Mouse (Mus musculus): ENCODE data around the gene L1cam. TPM values are rescaled to one million over a fixed set of nuclear protein-coding genes. Genes with fewer than 3 reads are reported as not detected.

L1cam gene
- polyA plus RNA-seq, 1 experiment, result 0.06 TPM

GRCm38 (mm10) chrX:73877014-73877413 lies 18.9 kb downstream of the L1cam start:
- no peak for TF ChIP-seq CTCF (IDR thresholded peaks at IDR 0.05; ENCODE audit: control insufficient read depth, insufficient read depth, insufficient replicate concordance, low read depth, low read length)
- H3K27me3 ChIP-seq (ENCODE audit: control insufficient read depth, insufficient read depth, low read length), result no peaks in the 10 kb centered on the region

GRCm38 (mm10) chrX:73875881-73876280 lies 20.0 kb downstream of the L1cam start:
- Histone ChIP-seq H3K27me3 (ENCODE audit: control insufficient read depth, insufficient read depth, low read length) (no peaks in the 10 kb centered on the region), H3K27ac (ENCODE audit: control insufficient read depth, insufficient read depth, low read depth, low read length) (no peak overlapping the region), H3K4me1 (ENCODE audit: control insufficient read depth, insufficient read depth, low read length) (peaks cover 5% of the 10 kb centered on the region), H3K4me3 (ENCODE audit: control insufficient read depth, low read depth, low read length) (no peak overlapping the region), H3K36me3 (ENCODE audit: control insufficient read depth, insufficient read depth, low read length) (no peaks in the 10 kb centered on the region)
- no peak for TF ChIP-seq POLR2A (IDR thresholded peaks at IDR 0.05; ENCODE audit: control insufficient read depth, low read depth, low read length)

More at GRCm38 (mm10) chrX:73877014-73877413, 18.9 kb downstream of the L1cam start:
- no peaks in the 10 kb centered on the region for H3K36me3 ChIP-seq (ENCODE audit: control insufficient read depth, insufficient read depth, low read length)
- H3K4me3 ChIP-seq (ENCODE audit: control insufficient read depth, low read depth, low read length), result no peak overlapping the region
- H3K27ac ChIP-seq (ENCODE audit: control insufficient read depth, insufficient read depth, low read depth, low read length), result no peak overlapping the region
- H3K4me1 ChIP-seq (ENCODE audit: control insufficient read depth, insufficient read depth, low read length), result peaks cover 8% of the 10 kb centered on the region

GRCm38 (mm10) chrX:73871956-73872355 lies 23.9 kb downstream of the L1cam start:
- no peak overlapping the region for H3K27ac ChIP-seq (ENCODE audit: control insufficient read depth, insufficient read depth, low read depth, low read length)
- TF ChIP-seq CTCF (IDR thresholded peaks at IDR 0.05; ENCODE audit: control insufficient read depth, insufficient read depth, insufficient replicate concordance, low read depth, low read length) (no peak), POLR2A (IDR thresholded peaks at IDR 0.05; ENCODE audit: control insufficient read depth, low read depth, low read length) (no peak)
- H3K4me1 ChIP-seq (ENCODE audit: control insufficient read depth, insufficient read depth, low read length), result no peaks in the 10 kb centered on the region
- no peaks in the 10 kb centered on the region for H3K36me3 ChIP-seq (ENCODE audit: control insufficient read depth, insufficient read depth, low read length)
- H3K27me3 ChIP-seq (ENCODE audit: control insufficient read depth, insufficient read depth, low read length), result no peaks in the 10 kb centered on the region
- no peak overlapping the region for H3K4me3 ChIP-seq (ENCODE audit: control insufficient read depth, low read depth, low read length)

- TF ChIP-seq CTCF (IDR thresholded peaks at IDR 0.05; ENCODE audit: control insufficient read depth, insufficient read depth, insufficient replicate concordance, low read depth, low read length) (no peak), POLR2A (IDR thresholded peaks at IDR 0.05; ENCODE audit: control insufficient read depth, low read depth, low read length) (no peak)
- H3K4me3 ChIP-seq (ENCODE audit: control insufficient read depth, low read depth, low read length), result no peak overlapping the region
- no peaks in the 10 kb centered on the region for H3K4me1 ChIP-seq (ENCODE audit: control insufficient read depth, insufficient read depth, low read length)
- H3K36me3 ChIP-seq (ENCODE audit: control insufficient read depth, insufficient read depth, low read length), result no peaks in the 10 kb centered on the region
- H3K27ac ChIP-seq (ENCODE audit: control insufficient read depth, insufficient read depth, low read depth, low read length), result no peak overlapping the region
- H3K27me3 ChIP-seq (ENCODE audit: control insufficient read depth, insufficient read depth, low read length), result no peaks in the 10 kb centered on the region
These were observed 24.4 kb downstream of the L1cam start for GRCm38 (mm10) chrX:73871474-73871873.

- H3K36me3 ChIP-seq (ENCODE audit: control insufficient read depth, insufficient read depth, low read length), result no peaks in the 10 kb centered on the region
- TF ChIP-seq CTCF (IDR thresholded peaks at IDR 0.05; ENCODE audit: control insufficient read depth, insufficient read depth, insufficient replicate concordance, low read depth, low read length) (no peak), POLR2A (IDR thresholded peaks at IDR 0.05; ENCODE audit: control insufficient read depth, low read depth, low read length) (no peak)
- no peaks in the 10 kb centered on the region for H3K4me1 ChIP-seq (ENCODE audit: control insufficient read depth, insufficient read depth, low read length)
- no peak overlapping the region for H3K4me3 ChIP-seq (ENCODE audit: control insufficient read depth, low read depth, low read length)
- H3K27ac ChIP-seq (ENCODE audit: control insufficient read depth, insufficient read depth, low read depth, low read length), result no peak overlapping the region
- no peaks in the 10 kb centered on the region for H3K27me3 ChIP-seq (ENCODE audit: control insufficient read depth, insufficient read depth, low read length)
These were observed 26.6 kb downstream of the L1cam start for GRCm38 (mm10) chrX:73869334-73869733.

GRCm38 (mm10) chrX:73867852-73868251 lies 28.1 kb downstream of the L1cam start:
- H3K27me3 ChIP-seq (ENCODE audit: control insufficient read depth, insufficient read depth, low read length), result no peaks in the 10 kb centered on the region
- no peaks in the 10 kb centered on the region for H3K36me3 ChIP-seq (ENCODE audit: control insufficient read depth, insufficient read depth, low read length)
- no peak for TF ChIP-seq CTCF (IDR thresholded peaks at IDR 0.05; ENCODE audit: control insufficient read depth, insufficient read depth, insufficient replicate concordance, low read depth, low read length)
- H3K4me3 ChIP-seq (ENCODE audit: control insufficient read depth, low read depth, low read length), result no peak overlapping the region
- H3K27ac ChIP-seq (ENCODE audit: control insufficient read depth, insufficient read depth, low read depth, low read length), result no peak overlapping the region
- no peaks in the 10 kb centered on the region for H3K4me1 ChIP-seq (ENCODE audit: control insufficient read depth, insufficient read depth, low read length)

- TF ChIP-seq CTCF (IDR thresholded peaks at IDR 0.05; ENCODE audit: control insufficient read depth, insufficient read depth, insufficient replicate concordance, low read depth, low read length) (no peak), POLR2A (IDR thresholded peaks at IDR 0.05; ENCODE audit: control insufficient read depth, low read depth, low read length) (no peak)
- Histone ChIP-seq H3K27ac (ENCODE audit: control insufficient read depth, insufficient read depth, low read depth, low read length) (no peak overlapping the region), H3K4me3 (ENCODE audit: control insufficient read depth, low read depth, low read length) (no peak overlapping the region), H3K4me1 (ENCODE audit: control insufficient read depth, insufficient read depth, low read length) (no peaks in the 10 kb centered on the region), H3K27me3 (ENCODE audit: control insufficient read depth, insufficient read depth, low read length) (no peaks in the 10 kb centered on the region), H3K36me3 (ENCODE audit: control insufficient read depth, insufficient read depth, low read length) (no peaks in the 10 kb centered on the region)
These were observed 28.6 kb downstream of the L1cam start for GRCm38 (mm10) chrX:73867256-73867655.

GRCm38 (mm10) chrX:73864692-73865091 lies 31.2 kb downstream of the L1cam start:
- no peak for TF ChIP-seq POLR2A (IDR thresholded peaks at IDR 0.05; ENCODE audit: control insufficient read depth, low read depth, low read length)
- TF ChIP-seq CTCF (IDR thresholded peaks at IDR 0.05; ENCODE audit: control insufficient read depth, insufficient read depth, insufficient replicate concordance, low read depth, low read length), result no peak
- no peaks in the 10 kb centered on the region for H3K36me3 ChIP-seq (ENCODE audit: control insufficient read depth, insufficient read depth, low read length)
- no peaks in the 10 kb centered on the region for H3K27me3 ChIP-seq (ENCODE audit: control insufficient read depth, insufficient read depth, low read length)
- no peak overlapping the region for H3K27ac ChIP-seq (ENCODE audit: control insufficient read depth, insufficient read depth, low read depth, low read length)
- H3K4me3 ChIP-seq (ENCODE audit: control insufficient read depth, low read depth, low read length), result no peak overlapping the region
- H3K4me1 ChIP-seq (ENCODE audit: control insufficient read depth, insufficient read depth, low read length), result no peaks in the 10 kb centered on the region
